Mouse (Mus musculus) heart, postnatal 0 days (tissue): ENCODE data around the gene Gm42688. TPM values are rescaled to one million over a fixed set of nuclear protein-coding genes. Genes with fewer than 3 reads are reported as not detected.

Source experiments
- ATAC-seq: fragments of 200-750 bp; cut with Nextera tagmentation; 2 replicates; pipeline ENCODE4 v1.8.0; 2017; ENCODE audit warnings: low read depth, moderate number of reproducible peaks, moderate library complexity; ENCODE audit not compliant: insufficient read depth
- DNase-seq: peaks from one replicate; pipeline ENCODE4 v3.0.0-alpha.2; 2016; ENCODE audit warnings: low spot score
- H3K27ac ChIP-seq: fragments of 300-500 bp; sonication (generic); 2 replicates; pipeline ENCODE4 v1.5.1; 2014; ENCODE audit warnings: low read depth, mild to moderate bottlenecking
- H3K27me3 ChIP-seq: fragments of 300-500 bp; sonication (generic); 2 replicates; pipeline ENCODE4 v1.6.1; 2014; ENCODE audit warnings: low read length, mixed read lengths; ENCODE audit not compliant: control insufficient read depth, insufficient read depth
- H3K36me3 ChIP-seq: fragments of 300-500 bp; sonication (generic); replicated peaks from 2 replicates; pipeline ENCODE4 v1.6.1; 2014; ENCODE audit warnings: low read length, mixed read lengths; ENCODE audit not compliant: control insufficient read depth, insufficient read depth
- H3K4me1 ChIP-seq: fragments of 300-500 bp; sonication (generic); 2 replicates; pipeline ENCODE4 v1.6.1; 2014; ENCODE audit warnings: antibody characterized with exemption; ENCODE audit not compliant: control insufficient read depth, insufficient read depth
- H3K4me2 ChIP-seq: fragments of 300-500 bp; sonication (generic); 2 replicates; pipeline ENCODE4 v1.6.1; 2014; ENCODE audit warnings: low read depth, mild to moderate bottlenecking, low read length, moderate library complexity
- H3K4me3 ChIP-seq: fragments of 300-500 bp; sonication (generic); 2 replicates; pipeline ENCODE4 v1.5.1; 2014; ENCODE audit warnings: low read depth, low read length
- H3K9ac ChIP-seq: fragments of 300-500 bp; sonication (generic); replicated peaks from 2 replicates; pipeline ENCODE4 v1.6.1; 2014; ENCODE audit warnings: low read depth, low read length, mixed read lengths
- H3K9me3 ChIP-seq: fragments of 300-500 bp; sonication (generic); replicated peaks from 2 replicates; pipeline ENCODE4 v1.6.1; 2016; ENCODE audit warnings: low read length; ENCODE audit not compliant: control insufficient read depth
- CTCF ChIP-seq: IDR thresholded peaks from 2 replicates; pipeline ENCODE4 v1.5.1; 2016; ENCODE audit warnings: antibody characterized with exemption, control low read depth, low read depth
- EP300 ChIP-seq: IDR thresholded peaks from 2 replicates; pipeline ENCODE4 v1.6.1; 2016; ENCODE audit warnings: antibody characterized with exemption, low read depth
- WGBS: fragments of 180-500 bp; shearing (Covaris S2); extraction: QIAGEN DNeasy Blood & Tissue Kit; methylation state at CpG from one replicate; pipeline ENCODE4 v1.1.7; 2014; 5-methylcytosine and 5-hydroxymethylcytosine counted together
- polyA plus RNA-seq: library from polyadenylated mRNA; unstranded; fragments of >200 nt; fragmentation: Nextera tagmentation; extraction: Ambion mirVana; gene quantifications from 2 replicates; pipeline ENCODE4 v1.2.1, GENCODE M21; 2015
- total RNA-seq: library from RNA; depleted of rRNA; stranded (reverse); fragments of >200 nt; gene quantifications from 2 replicates; pipeline ENCODE4 v1.2.3, GENCODE M21; 2014; ENCODE audit warnings: low replicate concordance

Gene Gm42688
- total and polyA plus RNA-seq, 2 experiments from 2014 or later: 1.4 to 3.4 TPM

DNA sequence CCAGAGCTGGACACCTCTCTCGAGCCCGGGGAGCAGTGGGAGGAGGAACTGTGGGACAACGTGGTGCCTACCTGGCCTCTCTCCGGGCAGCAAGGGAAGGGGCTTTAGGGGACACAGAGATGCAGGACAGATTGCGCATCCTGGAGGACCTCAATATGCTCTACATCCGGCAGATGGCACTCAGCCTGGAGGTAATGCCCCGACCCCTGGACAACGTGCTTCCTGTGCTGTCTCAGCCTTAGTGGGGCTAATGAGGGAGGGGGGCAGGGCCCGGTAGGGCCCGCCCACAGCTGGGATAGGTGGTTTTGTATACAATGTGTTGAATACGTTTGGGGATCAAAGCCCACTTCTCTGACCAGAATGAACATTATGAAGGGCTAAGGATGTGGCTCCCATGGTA lies 36.6 kb downstream of the Gm42688 start:
- TF ChIP-seq CTCF (no peak; the same call in 1 of the 2 replicates), EP300 (no peak)
- Histone ChIP-seq H3K27me3 (no peaks in the 10 kb centered on the region), H3K36me3 (no peaks in the 10 kb centered on the region), H3K4me1 (peaks cover 38% of the 10 kb centered on the region), H3K27ac (peak overlapping the region; percentile 99), H3K4me3 (peak overlapping the region; percentile 57), H3K9me3 (no peaks in the 10 kb centered on the region), H3K9ac (peak overlapping the region; percentile 83), H3K4me2 (peak overlapping the region; percentile 73)
- ATAC-seq (0 out of 2 replicates have a peak, but pooled peaks have one; percentile 12), DNase-seq (no peak)
- WGBS: 4% methylated on average over 11 of the region's 11 CpGs

DNA sequence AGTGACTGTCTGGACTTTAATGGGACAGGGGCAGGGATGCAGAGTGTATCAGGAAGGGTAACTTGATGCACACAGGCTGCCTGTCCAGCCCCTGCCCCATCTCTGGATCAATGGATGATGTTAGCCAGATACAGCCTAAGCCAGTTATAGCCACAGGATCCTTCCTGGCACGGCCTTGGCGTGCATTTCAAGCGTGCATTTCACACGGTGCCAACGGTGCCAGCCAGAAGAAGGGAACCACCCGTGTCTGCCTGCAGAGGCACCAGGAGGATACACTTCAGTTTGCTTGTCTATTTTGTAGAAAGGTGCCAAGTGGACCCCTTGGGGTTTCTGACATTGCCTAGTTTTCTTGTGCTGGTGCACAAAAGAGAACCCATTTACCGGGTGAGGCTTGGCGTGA lies 38.6 kb downstream of the Gm42688 start:
- Histone ChIP-seq H3K4me3 (no peak overlapping the region), H3K36me3 (no peaks in the 10 kb centered on the region), H3K4me1 (peaks cover 38% of the 10 kb centered on the region), H3K4me2 (no peak overlapping the region), H3K27me3 (no peaks in the 10 kb centered on the region), H3K27ac (no peak overlapping the region), H3K9ac (no peak overlapping the region), H3K9me3 (no peaks in the 10 kb centered on the region)
- WGBS: 93% methylated on average over 8 of the region's 8 CpGs
- no peak for DNase-seq
- no peak for TF ChIP-seq CTCF
- ATAC-seq: no peak

DNA sequence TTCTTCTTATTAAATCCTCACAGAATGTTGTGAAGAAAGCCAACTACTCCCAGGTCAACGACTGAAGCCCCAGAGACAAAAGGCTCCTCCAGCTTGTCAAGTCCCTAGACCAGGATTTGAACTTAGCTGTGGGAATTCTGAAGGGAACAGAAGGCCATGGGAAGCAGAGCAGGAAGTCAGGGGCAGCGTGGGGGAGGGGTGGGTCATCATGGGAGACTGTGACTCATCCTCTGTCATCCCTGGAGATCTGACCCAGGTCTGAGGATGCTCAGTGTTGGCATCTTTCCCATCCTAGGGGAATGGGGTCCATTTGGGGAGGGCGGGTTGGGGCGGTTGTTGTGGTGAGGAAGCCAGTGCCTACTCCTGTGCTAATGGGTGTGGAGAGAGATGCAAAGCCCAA lies 40.2 kb downstream of the Gm42688 start:
- ATAC-seq (no peak), DNase-seq (no peak)
- Histone ChIP-seq H3K27ac (peak overlapping the region; percentile 49; the same call in 1 of the 2 replicates), H3K4me3 (no peak overlapping the region; the same call in 1 of the 2 replicates), H3K4me1 (peaks cover 28% of the 10 kb centered on the region), H3K27me3 (no peaks in the 10 kb centered on the region), H3K4me2 (peak overlapping the region; percentile 61), H3K9ac (peak overlapping the region; percentile 32; the same call in 1 of the 2 replicates), H3K36me3 (no peaks in the 10 kb centered on the region), H3K9me3 (no peaks in the 10 kb centered on the region)
- whole genome bisulfite sequencing: 34% methylated on average over 4 of the region's 4 CpGs
- TF ChIP-seq CTCF (no peak), EP300 (no peak)

DNA sequence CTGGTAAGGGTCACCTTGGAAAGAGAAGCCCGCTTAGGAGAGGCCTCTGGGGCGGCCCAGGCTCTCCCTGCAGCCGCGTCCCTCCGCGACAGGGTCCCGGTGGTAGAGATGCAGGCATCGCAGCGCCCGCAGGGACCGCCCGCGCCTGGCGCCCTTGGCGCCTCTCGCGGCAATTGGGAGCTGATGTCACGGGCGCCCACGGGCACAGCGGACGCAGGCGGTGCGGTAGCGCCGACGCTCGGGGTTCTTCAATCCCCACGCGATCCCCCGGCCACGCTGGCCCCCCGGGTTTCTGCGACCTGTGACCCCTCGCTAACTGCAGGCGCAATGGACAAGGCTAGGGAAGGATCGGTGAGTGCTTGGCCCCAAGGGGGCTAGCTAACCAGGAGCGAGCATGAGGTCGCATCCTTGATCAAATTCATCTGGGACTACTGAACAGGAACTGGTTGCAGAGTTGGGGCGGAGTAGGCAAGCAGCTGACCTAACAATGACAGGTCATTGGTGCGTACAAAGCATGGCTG lies 40.9 kb downstream of the Gm42688 start:
- peaks cover 28% of the 10 kb centered on the region for H3K4me1 ChIP-seq
- peak overlapping the region; percentile 61 for H3K4me2 ChIP-seq
- H3K36me3 ChIP-seq: peaks cover 4% of the 10 kb centered on the region; the same call in 1 of the 2 replicates
- no peaks in the 10 kb centered on the region for H3K9me3 ChIP-seq
- no peaks in the 10 kb centered on the region for H3K27me3 ChIP-seq
- no peak for DNase-seq
- WGBS: 8% methylated on average over 41 of the region's 41 CpGs
- H3K4me3 ChIP-seq: peak overlapping the region; percentile 35
- peak overlapping the region; percentile 32 for H3K9ac ChIP-seq
- peak; percentile 39; the same call in 1 of the 2 replicates for ATAC-seq
- no peak for TF ChIP-seq EP300
- H3K27ac ChIP-seq: peak overlapping the region; percentile 49

DNA sequence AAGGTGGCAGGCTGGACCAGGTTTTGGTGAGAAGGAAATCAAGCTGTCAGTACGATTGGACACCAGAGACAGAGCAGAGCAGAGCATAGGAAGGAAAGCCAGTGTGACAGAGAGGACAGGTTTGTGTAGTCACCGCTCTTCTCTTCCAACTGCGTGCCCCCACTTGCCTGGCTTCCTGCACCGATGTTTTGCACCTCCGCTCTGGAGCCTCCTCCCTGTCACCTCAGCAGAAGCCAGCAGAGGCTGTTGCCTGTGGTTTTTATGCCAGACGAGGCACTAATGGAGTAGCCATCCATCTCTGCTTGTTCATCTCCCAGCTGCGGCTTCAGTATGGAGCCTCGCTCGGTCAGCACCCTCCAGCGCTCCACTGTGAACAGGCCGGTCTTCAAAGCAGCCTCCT lies 41.5 kb downstream of the Gm42688 start:
- DNase-seq (no peak), ATAC-seq (no peak)
- Histone ChIP-seq H3K4me1 (peaks cover 27% of the 10 kb centered on the region), H3K27ac (no peak overlapping the region), H3K4me3 (peak overlapping the region; percentile 35; the same call in 1 of the 2 replicates), H3K9ac (no peak overlapping the region), H3K9me3 (no peaks in the 10 kb centered on the region), H3K36me3 (peaks cover 8% of the 10 kb centered on the region), H3K4me2 (peak overlapping the region; percentile 61), H3K27me3 (no peaks in the 10 kb centered on the region)
- no peak for TF ChIP-seq EP300
- no peak for TF ChIP-seq CTCF
- WGBS: 56% methylated on average over 11 of the region's 11 CpGs

DNA sequence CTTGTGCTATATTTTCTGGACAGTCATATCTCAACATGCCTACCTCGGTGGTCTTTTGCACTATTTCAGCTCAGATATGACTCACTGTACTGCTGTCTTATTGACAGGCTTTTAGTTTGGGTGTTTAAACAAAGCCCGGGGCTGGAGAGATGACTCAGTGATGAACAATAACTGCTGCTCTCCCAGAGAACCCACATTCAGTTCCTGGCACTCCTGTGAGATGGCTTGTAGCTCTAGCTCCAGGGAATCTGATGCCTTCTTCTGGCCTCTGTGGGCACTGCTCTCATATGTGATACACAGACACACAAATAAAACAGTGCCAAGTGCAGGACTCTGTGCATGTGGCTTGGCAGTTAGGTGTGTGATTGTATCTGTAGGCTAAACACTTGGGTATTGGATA lies 43.8 kb downstream of the Gm42688 start:
- TF ChIP-seq EP300: no peak
- no peak for TF ChIP-seq CTCF
- Histone ChIP-seq H3K36me3 (peaks cover 26% of the 10 kb centered on the region), H3K4me3 (no peak overlapping the region), H3K4me2 (no peak overlapping the region), H3K9me3 (no peaks in the 10 kb centered on the region), H3K9ac (no peak overlapping the region), H3K4me1 (peaks cover 18% of the 10 kb centered on the region; the same call in 1 of the 2 replicates), H3K27me3 (no peaks in the 10 kb centered on the region), H3K27ac (no peak overlapping the region)
- WGBS: 69% methylated on average over 2 of the region's 2 CpGs
- DNase-seq (no peak), ATAC-seq (no peak)
